ENCODE assay signal across 28 mouse cellular contexts in genomic region chr6:13514126-13514525, GRCm38 (mm10).
"Had no signal": no experiment of that assay in that cellular context is flagged by ENCODE, and none has a peak within 500 bp of the region (broad histone marks: within the 10 kb centered on the region; RNA-seq: fewer than 3 reads in every experiment).

No protein-coding gene starts in this region.

- H3K4me3 ChIP-seq: embryonic facial prominence, embryonic 10.5 days; embryonic facial prominence, embryonic 12.5 days; embryonic facial prominence, embryonic 13.5 days; embryonic facial prominence, embryonic 15.5 days; erythroblast, embryonic 14.5 days; forebrain, embryonic 10.5 days; forebrain, embryonic 12.5 days; forebrain, embryonic 13.5 days; forebrain, embryonic 15.5 days; gastrocnemius, adult 2 months; heart, adult 2 months had no signal

- H3K27ac ChIP-seq: embryonic facial prominence, embryonic 10.5 days; embryonic facial prominence, embryonic 12.5 days; embryonic facial prominence, embryonic 13.5 days; embryonic facial prominence, embryonic 15.5 days; forebrain, embryonic 10.5 days; forebrain, embryonic 12.5 days; forebrain, embryonic 13.5 days; forebrain, embryonic 15.5 days; gastrocnemius, adult 2 months; heart, adult 2 months had no signal

- H3K9me3 ChIP-seq: embryonic facial prominence, embryonic 10.5 days; embryonic facial prominence, embryonic 12.5 days; embryonic facial prominence, embryonic 13.5 days; embryonic facial prominence, embryonic 15.5 days; forebrain, embryonic 10.5 days; forebrain, embryonic 12.5 days; forebrain, embryonic 13.5 days; forebrain, embryonic 15.5 days had no signal

- H3K4me1 ChIP-seq: embryonic facial prominence, embryonic 10.5 days; embryonic facial prominence, embryonic 12.5 days; embryonic facial prominence, embryonic 13.5 days; embryonic facial prominence, embryonic 15.5 days; forebrain, embryonic 10.5 days; forebrain, embryonic 12.5 days; forebrain, embryonic 13.5 days; forebrain, embryonic 15.5 days had no signal

- H3K9ac ChIP-seq: embryonic facial prominence, embryonic 12.5 days; embryonic facial prominence, embryonic 13.5 days; embryonic facial prominence, embryonic 15.5 days; forebrain, embryonic 12.5 days; forebrain, embryonic 13.5 days; forebrain, embryonic 15.5 days; forebrain, postnatal 0 days had no signal

- H3K4me2 ChIP-seq: embryonic facial prominence, embryonic 12.5 days; embryonic facial prominence, embryonic 13.5 days; embryonic facial prominence, embryonic 15.5 days; forebrain, embryonic 12.5 days; forebrain, embryonic 13.5 days; forebrain, embryonic 15.5 days had no signal

- DNase-seq: cerebellum, adult 8-10 months; cerebellum, adult 9-10 months; cerebellum, adult 9-11 months; cerebellum, postnatal 10 days; cerebellum, postnatal 14 days; cerebellum, postnatal 25 days; cerebellum, postnatal 36 days; embryo, embryonic 11 days; forebrain, postnatal 0 days; gastrocnemius, adult 2 months; gastrocnemius, postnatal 10 days; gastrocnemius, postnatal 14 days; gastrocnemius, postnatal 25 days; gastrocnemius, postnatal 36 days; heart, adult 11 months; heart, adult 18-20 months; heart, adult 2 months had no signal

- ATAC-seq: forebrain, embryonic 13.5 days; forebrain, embryonic 14.5 days; forebrain, embryonic 15.5 days; forebrain, embryonic 16.5 days; forebrain, postnatal 0 days had no signal

- H3K27me3 ChIP-seq: embryonic facial prominence, embryonic 12.5 days; embryonic facial prominence, embryonic 13.5 days; embryonic facial prominence, embryonic 15.5 days; forebrain, embryonic 12.5 days; forebrain, embryonic 13.5 days; forebrain, embryonic 15.5 days had no signal

- H3K36me3 ChIP-seq: embryonic facial prominence, embryonic 10.5 days; embryonic facial prominence, embryonic 12.5 days; embryonic facial prominence, embryonic 13.5 days; embryonic facial prominence, embryonic 15.5 days; forebrain, embryonic 10.5 days; forebrain, embryonic 12.5 days; forebrain, embryonic 15.5 days had no signal
